In genomic region chr13:63726035-63726434, GRCm38 (mm10) we compare ENCODE assay signal across 13 mouse cellular contexts.
A peak's percentile ranks its signal among the peaks of the same experiment; 100 is the strongest.
DNase-seq lines count a peak whose midpoint lies in the region; ATAC-seq lines count a peak whose summit lies in the region.
"Had no signal": no experiment of that assay in that cellular context is flagged by ENCODE, and none has a peak within 500 bp of the region (broad histone marks: within the 10 kb centered on the region; RNA-seq: fewer than 3 reads in every experiment).

No protein-coding gene starts in this region.

- no peak overlapping the region for H3K9ac ChIP-seq in midbrain, embryonic 16.5 days (ENCODE audit: low read depth, low read length)
- no peak overlapping the region for H3K9ac ChIP-seq in hindbrain, embryonic 16.5 days (ENCODE audit: low read depth, low read length)
- H3K9ac ChIP-seq: heart, embryonic 12.5 days; neural tube, embryonic 12.5 days had no signal

- no peak for ATAC-seq in midbrain, embryonic 16.5 days
- ATAC-seq in hindbrain, embryonic 16.5 days: peak; percentile 71
- no peak for ATAC-seq in erythroid progenitor cell, adult 5-6 weeks (replicated peaks; ENCODE audit: low FRiP score, poor library complexity, severe bottlenecking)
- ATAC-seq: Patski had no signal

- peaks cover 20% of the 10 kb centered on the region for H3K4me1 ChIP-seq in heart, embryonic 10.5 days
- H3K4me1 ChIP-seq in midbrain, embryonic 10.5 days: peaks cover 50% of the 10 kb centered on the region
- H3K4me1 ChIP-seq in midbrain, embryonic 16.5 days (ENCODE audit: control insufficient read depth, insufficient read depth, low read length): no peaks in the 10 kb centered on the region
- H3K4me1 ChIP-seq in hindbrain, embryonic 16.5 days (ENCODE audit: control insufficient read depth, insufficient read depth, low read depth, low read length): no peaks in the 10 kb centered on the region

- WGBS in heart, embryonic 10.5 days: 33% methylated on average over 2 of the region's 2 CpGs
- 6% methylated on average over 2 of the region's 2 CpGs for WGBS in midbrain, embryonic 10.5 days
- WGBS in midbrain, embryonic 16.5 days: 3% methylated on average over 2 of the region's 2 CpGs
- 15% methylated on average over 2 of the region's 2 CpGs for WGBS in hindbrain, embryonic 16.5 days

- H3K4me3 ChIP-seq in heart, embryonic 10.5 days: no peak overlapping the region
- H3K4me3 ChIP-seq in midbrain, embryonic 10.5 days: no peak overlapping the region
- H3K4me3 ChIP-seq in midbrain, embryonic 16.5 days (ENCODE audit: low read depth, low read length): no peak overlapping the region
- no peak overlapping the region for H3K4me3 ChIP-seq in hindbrain, embryonic 16.5 days (ENCODE audit: low read length)
- H3K4me3 ChIP-seq: heart, embryonic 12.5 days; neural tube, embryonic 12.5 days had no signal

- no peaks in the 10 kb centered on the region; the same call in 1 of the 2 replicates for H3K27me3 ChIP-seq in heart, embryonic 10.5 days (ENCODE audit: insufficient read depth, poor library complexity, severe bottlenecking)
- peaks cover 24% of the 10 kb centered on the region; the same call in 1 of the 2 replicates for H3K27me3 ChIP-seq in midbrain, embryonic 10.5 days (ENCODE audit: low read depth, poor library complexity, severe bottlenecking)
- H3K27me3 ChIP-seq in midbrain, embryonic 16.5 days (ENCODE audit: control insufficient read depth, insufficient read depth, low read depth, low read length): no peaks in the 10 kb centered on the region
- H3K27me3 ChIP-seq in hindbrain, embryonic 16.5 days (replicated peaks; ENCODE audit: control insufficient read depth, insufficient read depth, low read length): no peaks in the 10 kb centered on the region
- H3K27me3 ChIP-seq: heart, embryonic 12.5 days; neural tube, embryonic 12.5 days; Patski had no signal

- no peak overlapping the region for H3K4me2 ChIP-seq in midbrain, embryonic 16.5 days (ENCODE audit: low read length)
- no peak overlapping the region for H3K4me2 ChIP-seq in hindbrain, embryonic 16.5 days (ENCODE audit: low read length)
- H3K4me2 ChIP-seq: heart, embryonic 12.5 days; neural tube, embryonic 12.5 days had no signal

- 0 out of 2 replicates have a peak overlapping the region, but pooled peaks have one; percentile 29 for H3K27ac ChIP-seq in heart, embryonic 10.5 days
- H3K27ac ChIP-seq in midbrain, embryonic 10.5 days (replicated peaks): peak overlapping the region; percentile 63; the same call in 1 of the 2 replicates
- no peak overlapping the region for H3K27ac ChIP-seq in midbrain, embryonic 16.5 days (ENCODE audit: low read length)
- no peak overlapping the region for H3K27ac ChIP-seq in hindbrain, embryonic 16.5 days (ENCODE audit: low read depth, low read length)
- H3K27ac ChIP-seq: neural tube, embryonic 12.5 days had no signal

- H3K36me3 ChIP-seq in heart, embryonic 10.5 days: no peaks in the 10 kb centered on the region
- no peaks in the 10 kb centered on the region for H3K36me3 ChIP-seq in midbrain, embryonic 10.5 days
- H3K36me3 ChIP-seq in midbrain, embryonic 16.5 days (ENCODE audit: control insufficient read depth, insufficient read depth, low read length): no peaks in the 10 kb centered on the region
- H3K36me3 ChIP-seq in hindbrain, embryonic 16.5 days (ENCODE audit: control insufficient read depth, insufficient read depth, low read length): no peaks in the 10 kb centered on the region
- H3K36me3 ChIP-seq: heart, embryonic 12.5 days; neural tube, embryonic 12.5 days had no signal

- intact Hi-C loops in heart, postnatal 14 days (cut with DNase I): no loop called here

- H3K9me3 ChIP-seq in heart, embryonic 10.5 days: no peaks in the 10 kb centered on the region
- no peaks in the 10 kb centered on the region for H3K9me3 ChIP-seq in midbrain, embryonic 10.5 days (replicated peaks)
- no peaks in the 10 kb centered on the region for H3K9me3 ChIP-seq in midbrain, embryonic 16.5 days (replicated peaks; ENCODE audit: control insufficient read depth, low read length, poor library complexity, severe bottlenecking)
- no peaks in the 10 kb centered on the region for H3K9me3 ChIP-seq in hindbrain, embryonic 16.5 days (ENCODE audit: control insufficient read depth, low read length)
- H3K9me3 ChIP-seq: heart, embryonic 12.5 days; neural tube, embryonic 12.5 days had no signal

- no peak for DNase-seq in heart, embryonic 10.5 days (ENCODE audit: low spot score)
- DNase-seq in heart, postnatal 14 days: no peak
- peak; percentile 64 for DNase-seq in midbrain, embryonic 10.5 days (ENCODE audit: low spot score)
- peak; percentile 61 for DNase-seq in retina, embryonic 14.5 days (ENCODE audit: low spot score)
- no peak for DNase-seq in adrenal gland, postnatal 4 days (ENCODE audit: low spot score in 2 of 2)
- DNase-seq: cerebellum, postnatal 25 days; kidney, adult 8-10 months had no signal

Comparison
In these comparisons a context has a peak if more than half of its experiments do, and no peak if none do; other contexts are left out.
1. H3K27ac ChIP-seq: peak in heart, embryonic 10.5 days (single experiment) and midbrain, embryonic 10.5 days (single experiment); none in midbrain, embryonic 16.5 days (single experiment) and hindbrain, embryonic 16.5 days (single experiment).
2. DNase-seq: peak in midbrain, embryonic 10.5 days (single experiment) and retina, embryonic 14.5 days (single experiment); none in heart, embryonic 10.5 days (single experiment), heart, postnatal 14 days (0 of 2) and adrenal gland, postnatal 4 days (0 of 2).